7 mouse cellular contexts compared by ENCODE assay signal in the genomic region with DNA sequence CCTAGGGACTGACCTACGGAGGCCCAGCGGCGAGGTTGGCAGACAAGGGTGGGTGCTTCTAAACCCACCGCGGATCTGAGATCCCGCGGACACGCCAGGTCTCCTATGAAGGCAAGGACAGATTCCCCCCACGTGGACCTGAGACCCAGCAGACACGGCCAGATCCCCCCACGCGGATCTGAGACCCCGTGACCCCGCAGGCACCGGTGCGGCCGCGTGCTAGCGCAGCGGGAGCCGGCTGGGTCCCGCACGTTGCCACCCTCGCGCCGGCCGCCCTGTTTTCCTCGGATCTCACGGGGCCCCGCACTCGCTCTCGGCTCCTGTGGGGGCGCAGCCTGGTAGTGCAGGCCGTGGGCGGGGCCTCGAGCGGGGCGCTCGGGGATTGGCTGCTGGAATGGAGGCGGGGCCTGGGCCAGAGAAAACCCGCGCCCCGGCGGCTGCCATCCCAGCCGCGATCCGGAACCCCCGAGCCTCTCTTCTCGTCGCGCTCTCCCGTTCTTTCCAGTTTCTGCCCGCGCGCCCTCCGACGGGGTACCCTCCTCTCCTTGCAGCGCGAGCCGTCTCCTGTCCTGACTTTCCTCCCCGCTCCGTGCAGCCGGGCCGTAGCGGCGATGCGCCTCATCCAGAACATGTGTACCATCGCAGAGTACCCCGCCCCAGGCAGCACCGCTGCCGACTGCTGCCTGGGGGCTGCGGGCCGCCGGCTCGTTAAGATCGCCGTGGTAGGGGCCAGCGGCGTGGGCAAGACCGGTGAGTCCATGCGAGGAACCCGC. TPM values are rescaled to one million over a fixed set of nuclear protein-coding genes. Genes with fewer than 3 reads are reported as not detected.
DNase-seq lines count a peak whose midpoint lies in the region; ATAC-seq lines count a peak whose summit lies in the region.

A gene (plus strand): TSS at position 446 of the 773 bp plus-strand sequence.

- peaks cover 83% of the 10 kb centered on the region for H3K4me1 ChIP-seq in embryonic facial prominence, embryonic 10.5 days
- peaks cover 38% of the 10 kb centered on the region for H3K4me1 ChIP-seq in midbrain, embryonic 12.5 days

- peak within 1 kb of the TSS; percentile 91 for H3K4me2 ChIP-seq in midbrain, embryonic 12.5 days (replicated peaks)

- H3K9me3 ChIP-seq in embryonic facial prominence, embryonic 10.5 days: no peaks in the 10 kb centered on the region
- no peaks in the 10 kb centered on the region for H3K9me3 ChIP-seq in midbrain, embryonic 12.5 days

- H3K27ac ChIP-seq in embryonic facial prominence, embryonic 10.5 days (replicated peaks): peak within 1 kb of the TSS; percentile 95
- H3K27ac ChIP-seq in midbrain, embryonic 12.5 days (replicated peaks): peak within 1 kb of the TSS; percentile 67; the same call in 1 of the 2 replicates

- under 1% methylated on average over 82 of the region's 82 CpGs for WGBS in embryonic facial prominence, embryonic 10.5 days
- WGBS in midbrain, embryonic 12.5 days: under 1% methylated on average over 81 of the region's 82 CpGs

- intact Hi-C loops in left cerebral cortex, postnatal 4 days (cut with DNase I): loop anchor here (5.0 to 10.0 kb wide), 2 partner anchors 57 to 100 kb away; no protein-coding TSS in a partner anchor

- peak within 1 kb of the TSS; percentile 99 for H3K4me3 ChIP-seq in embryonic facial prominence, embryonic 10.5 days
- H3K4me3 ChIP-seq in midbrain, embryonic 12.5 days: peak within 1 kb of the TSS; percentile 81

- ATAC-seq in granulocyte monocyte progenitor cell, adult 5-6 weeks (replicated peaks; ENCODE audit: poor library complexity, severe bottlenecking): peak; percentile 98
- peak; percentile 94 for ATAC-seq in midbrain, embryonic 12.5 days (ENCODE audit: low FRiP score, low read depth)

- peak; percentile 98 for DNase-seq in adrenal gland, postnatal 25 days
- DNase-seq in embryonic facial prominence, embryonic 10.5 days (ENCODE audit: low spot score): peak; percentile 97
- DNase-seq in kidney, adult 11 months: peak; percentile 90
- DNase-seq in left cerebral cortex, postnatal 4 days: peak; percentile 95
- peak; percentile 62 for DNase-seq in spleen, adult 12 weeks (ENCODE audit: low spot score)

- peaks cover 37% of the 10 kb centered on the region for H3K36me3 ChIP-seq in embryonic facial prominence, embryonic 10.5 days (replicated peaks)
- H3K36me3 ChIP-seq in midbrain, embryonic 12.5 days: peaks cover 6% of the 10 kb centered on the region; the same call in 1 of the 2 replicates

- H3K27me3 ChIP-seq in embryonic facial prominence, embryonic 10.5 days (replicated peaks; ENCODE audit: low read depth, poor library complexity, severe bottlenecking): peaks cover 20% of the 10 kb centered on the region
- H3K27me3 ChIP-seq in midbrain, embryonic 12.5 days: peaks cover 28% of the 10 kb centered on the region

- H3K9ac ChIP-seq in midbrain, embryonic 12.5 days (replicated peaks): peak within 1 kb of the TSS; percentile 82

RNA-seq across cellular contexts. Expression of the gene that starts here (rescaled TPM):
- total RNA-seq in adrenal gland, postnatal 25 days (2021): 14.7 and 20.1 TPM in 2 replicates
- polyA plus RNA-seq in embryonic facial prominence, embryonic 10.5 days (2016; fragmentation: Nextera tagmentation; extraction: Ambion mirVana): 46.3 and 58.0 TPM in 2 replicates
- not detected in 2 replicates for total RNA-seq in granulocyte monocyte progenitor cell, adult 5-6 weeks (2014; fragmentation: Nextera tagmentation)
- 0.99 and 1.8 TPM in 2 replicates for total RNA-seq in granulocyte monocyte progenitor cell, adult 5-6 weeks (2017)
- 10 to 100 TPM; 42.7 to 50.6 TPM for total RNA-seq in left cerebral cortex, postnatal 4 days (2021)
- 26.5 and 31.3 TPM in 2 replicates for polyA plus RNA-seq in midbrain, embryonic 12.5 days (2016; fragmentation: Nextera tagmentation; extraction: Ambion mirVana)

Comparison
In these comparisons a context has a peak if more than half of its experiments do, and no peak if none do; other contexts are left out.
1. Peak in every context shown above with its lines: DNase-seq, ATAC-seq, H3K4me3 ChIP-seq and H3K27ac ChIP-seq.